8 mouse cellular contexts compared by ENCODE assay signal in the genomic region with DNA sequence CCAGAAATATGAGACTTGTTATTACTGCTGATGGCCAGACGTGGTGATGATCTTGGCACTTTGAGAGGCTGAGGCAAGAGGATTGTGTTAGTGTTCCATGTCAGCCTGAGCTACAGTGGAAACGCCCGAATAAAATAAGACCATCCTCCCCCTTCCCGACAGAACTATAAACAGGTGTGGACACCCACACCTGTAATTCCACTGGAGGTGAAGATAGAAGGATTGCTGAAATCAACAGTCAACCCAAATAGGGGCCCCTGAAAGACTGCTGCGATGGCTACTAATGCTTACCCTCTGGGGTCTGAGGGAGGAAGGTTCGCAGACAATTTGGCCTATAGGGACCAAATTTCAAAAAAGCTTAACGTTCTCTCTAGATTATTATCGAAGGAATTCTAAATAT. TPM values are rescaled to one million over a fixed set of nuclear protein-coding genes. Genes with fewer than 3 reads are reported as not detected.
DNase-seq lines count a peak whose midpoint lies in the region; ATAC-seq and TF ChIP-seq lines count a peak whose summit lies in the region.

No protein-coding gene starts in this region.

- TF ChIP-seq CTCF in cerebellum, adult 2 months (IDR thresholded peaks at IDR 0.05; ENCODE audit: borderline replicate concordance, insufficient read depth, low read depth, low read length): no peak
- TF ChIP-seq CTCF in testis, adult 2 months (IDR thresholded peaks at IDR 0.05; ENCODE audit: control insufficient read depth, insufficient read depth, insufficient replicate concordance, low read depth, low read length): no peak

- no peaks in the 10 kb centered on the region for H3K9me3 ChIP-seq in intestine, embryonic 14.5 days (ENCODE audit: control insufficient read depth, low read length)
- H3K9me3 ChIP-seq in neural tube, embryonic 14.5 days (ENCODE audit: control insufficient read depth, low read length): no peaks in the 10 kb centered on the region

- no peaks in the 10 kb centered on the region for H3K27me3 ChIP-seq in cerebellum, adult 2 months (ENCODE audit: control insufficient read depth, insufficient read depth, low read length)
- no peaks in the 10 kb centered on the region for H3K27me3 ChIP-seq in testis, adult 2 months (ENCODE audit: control insufficient read depth, insufficient read depth, low read length)
- H3K27me3 ChIP-seq in intestine, embryonic 14.5 days (replicated peaks; ENCODE audit: control insufficient read depth, insufficient read depth, low read length): no peaks in the 10 kb centered on the region
- H3K27me3 ChIP-seq in neural tube, embryonic 14.5 days (ENCODE audit: control insufficient read depth, insufficient read depth, low read length): no peaks in the 10 kb centered on the region

- no peak for ATAC-seq in intestine, embryonic 14.5 days (replicated peaks; ENCODE audit: low FRiP score, low TSS enrichment, low read depth)
- no peak for ATAC-seq in neural tube, embryonic 14.5 days (ENCODE audit: low read depth)
- ATAC-seq in inflammation-experienced regulatory T-cells, adult 6 months: no peak

- peak overlapping the region; percentile 88 for H3K4me3 ChIP-seq in cerebellum, adult 2 months (replicated peaks; ENCODE audit: insufficient read depth, low read depth, low read length)
- H3K4me3 ChIP-seq in testis, adult 2 months (ENCODE audit: control insufficient read depth, low read depth, low read length): peak overlapping the region; percentile 98
- peak overlapping the region; percentile 87 for H3K4me3 ChIP-seq in intestine, embryonic 14.5 days (ENCODE audit: low read depth, low read length)
- H3K4me3 ChIP-seq in neural tube, embryonic 14.5 days (ENCODE audit: low read depth, low read length): peak overlapping the region; percentile 90

- peak overlapping the region; percentile 81 for H3K9ac ChIP-seq in intestine, embryonic 14.5 days (ENCODE audit: low read length)
- H3K9ac ChIP-seq in neural tube, embryonic 14.5 days (replicated peaks; ENCODE audit: low read depth, low read length): peak overlapping the region; percentile 57

- TF ChIP-seq POLR2A in cerebellum, adult 2 months (IDR thresholded peaks at IDR 0.05; ENCODE audit: borderline replicate concordance, insufficient read depth, low read length): no peak
- no peak for TF ChIP-seq POLR2A in testis, adult 2 months (IDR thresholded peaks at IDR 0.05; ENCODE audit: control insufficient read depth, low read depth, low read length)

- 11% methylated on average over 8 of the region's 8 CpGs for WGBS in cerebellum, adult 2 months
- WGBS in intestine, embryonic 14.5 days: 12% methylated on average over 8 of the region's 8 CpGs
- WGBS in neural tube, embryonic 14.5 days: 14% methylated on average over 8 of the region's 8 CpGs

- no peak overlapping the region for H3K27ac ChIP-seq in cerebellum, adult 2 months (ENCODE audit: insufficient read depth, low read length)
- H3K27ac ChIP-seq in testis, adult 2 months (ENCODE audit: control insufficient read depth, insufficient read depth, low read depth, low read length): no peak overlapping the region; the same call in 1 of the 2 replicates
- peak overlapping the region; percentile 82 for H3K27ac ChIP-seq in intestine, embryonic 14.5 days (ENCODE audit: low read depth)
- peak overlapping the region; percentile 62 for H3K27ac ChIP-seq in neural tube, embryonic 14.5 days (ENCODE audit: low read depth, low read length)

- H3K4me1 ChIP-seq in cerebellum, adult 2 months (ENCODE audit: control insufficient read depth, insufficient read depth, low read length): no peaks in the 10 kb centered on the region
- H3K4me1 ChIP-seq in testis, adult 2 months (ENCODE audit: control insufficient read depth, insufficient read depth, low read length): peaks cover 2% of the 10 kb centered on the region; the same call in 1 of the 2 replicates
- H3K4me1 ChIP-seq in intestine, embryonic 14.5 days (replicated peaks; ENCODE audit: control insufficient read depth, insufficient read depth, low read length): peaks cover 10% of the 10 kb centered on the region
- H3K4me1 ChIP-seq in neural tube, embryonic 14.5 days (ENCODE audit: control insufficient read depth, insufficient read depth, low read length): peaks cover 13% of the 10 kb centered on the region; the same call in 1 of the 2 replicates

- DNase-seq in cerebellum, adult 2 months: peak in 1 of 2 experiments; percentile 6
- no peak for DNase-seq in cerebellum, postnatal 4 days (ENCODE audit: low spot score in 2 of 2)
- no peak for DNase-seq in testis, postnatal 14 days (ENCODE audit: low spot score)
- peak; percentile 55 for DNase-seq in intestine, embryonic 14.5 days (ENCODE audit: low spot score)
- DNase-seq in layer of hippocampus, postnatal 36 days: no peak

- H3K4me2 ChIP-seq in intestine, embryonic 14.5 days (ENCODE audit: low read length): peak overlapping the region; percentile 58
- peak overlapping the region; percentile 60 for H3K4me2 ChIP-seq in neural tube, embryonic 14.5 days (ENCODE audit: low read depth, low read length)

- no peaks in the 10 kb centered on the region for H3K36me3 ChIP-seq in testis, adult 2 months (ENCODE audit: control insufficient read depth, insufficient read depth, low read length)
- peaks cover 28% of the 10 kb centered on the region for H3K36me3 ChIP-seq in intestine, embryonic 14.5 days (ENCODE audit: control insufficient read depth, insufficient read depth, low read length)
- H3K36me3 ChIP-seq in neural tube, embryonic 14.5 days (ENCODE audit: control insufficient read depth, insufficient read depth, low read length): peaks cover 20% of the 10 kb centered on the region

RNA-seq across cellular contexts. Expression of a gene that starts 27.3 kb away (rescaled TPM):
- polyA plus RNA-seq in cerebellum, adult 2 months (2012; rRNA removed): 256 TPM in 2 replicates
- 312 and 351 TPM in 2 replicates for polyA plus RNA-seq in testis, adult 2 months (2012; rRNA removed)
- polyA plus RNA-seq in intestine, embryonic 14.5 days (2014; fragmentation: Nextera tagmentation; extraction: Ambion mirVana): 72.0 and 76.6 TPM in 2 replicates
- 99.2 and 109 TPM in 2 replicates for polyA plus RNA-seq in neural tube, embryonic 14.5 days (2014; fragmentation: Nextera tagmentation; extraction: Ambion mirVana)
- 10 to 100 TPM; 32.1 to 69.4 (median 56.7) TPM for polyA plus RNA-seq in inflammation-experienced regulatory T-cells, adult 6 months (2017; shearing (Covaris generic))
- total RNA-seq in layer of hippocampus, postnatal 36 days (2021): 100 to 1,000 TPM; 149 to 168 TPM

RNA-seq across cellular contexts. Expression of a gene that starts 27.3 kb away (rescaled TPM):
- polyA plus RNA-seq in cerebellum, adult 2 months (2012; rRNA removed): 77.1 and 78.2 TPM in 2 replicates
- polyA plus RNA-seq in testis, adult 2 months (2012; rRNA removed): 12.6 and 14.4 TPM in 2 replicates
- 17.1 and 23.1 TPM in 2 replicates for polyA plus RNA-seq in intestine, embryonic 14.5 days (2014; fragmentation: Nextera tagmentation; extraction: Ambion mirVana)
- polyA plus RNA-seq in neural tube, embryonic 14.5 days (2014; fragmentation: Nextera tagmentation; extraction: Ambion mirVana): 42.4 and 44.8 TPM in 2 replicates
- polyA plus RNA-seq in inflammation-experienced regulatory T-cells, adult 6 months (2017; shearing (Covaris generic)): 10 to 100 TPM; 19.5 to 25.3 (median 24.8) TPM
- total RNA-seq in layer of hippocampus, postnatal 36 days (2021): 10 to 100 TPM; 87.9 to 89.8 TPM

RNA-seq across cellular contexts. Expression of a gene that starts 27.3 kb away (rescaled TPM):
- 50.2 and 56.4 TPM in 2 replicates for polyA plus RNA-seq in cerebellum, adult 2 months (2012; rRNA removed)
- polyA plus RNA-seq in testis, adult 2 months (2012; rRNA removed): 90.5 TPM in 2 replicates
- 132 TPM in 2 replicates for polyA plus RNA-seq in intestine, embryonic 14.5 days (2014; fragmentation: Nextera tagmentation; extraction: Ambion mirVana)
- 73.2 and 77.4 TPM in 2 replicates for polyA plus RNA-seq in neural tube, embryonic 14.5 days (2014; fragmentation: Nextera tagmentation; extraction: Ambion mirVana)
- 10 to 100 TPM; 34.9 to 56.1 (median 49.1) TPM for polyA plus RNA-seq in inflammation-experienced regulatory T-cells, adult 6 months (2017; shearing (Covaris generic))
- total RNA-seq in layer of hippocampus, postnatal 36 days (2021): 10 to 100 TPM; 48.1 to 48.3 TPM

Comparison
In these comparisons a context has a peak if more than half of its experiments do, and no peak if none do; other contexts are left out.
1. H3K27ac ChIP-seq: peak in intestine, embryonic 14.5 days (single experiment) and neural tube, embryonic 14.5 days (single experiment); none in cerebellum, adult 2 months (single experiment) and testis, adult 2 months (single experiment).
2. Peak in every context shown above with its lines, with median percentiles within 50 percentile points of each other: H3K4me3 ChIP-seq.